Mouse (Mus musculus) kidney, postnatal 0 days (tissue): ENCODE measurements around the gene Haus4. TPM values are rescaled to one million over a fixed set of nuclear protein-coding genes. Genes with fewer than 3 reads are reported as not detected.

Experiments
- ATAC-seq: fragments of 200-750 bp; cut with Nextera tagmentation; replicated peaks from 2 replicates; pipeline ENCODE4 v1.8.0; 2017; ENCODE audit warnings: low read depth, moderate number of reproducible peaks, moderate TSS enrichment, moderate library complexity; ENCODE audit not compliant: low FRiP score
- DNase-seq: peaks from one replicate; pipeline ENCODE4 v3.0.0-alpha.2; 2016; ENCODE audit warnings: low spot score
- H3K27ac ChIP-seq: fragments of 300-500 bp; sonication (generic); 2 replicates; pipeline ENCODE4 v1.5.1; 2014; ENCODE audit warnings: mild to moderate bottlenecking
- H3K27me3 ChIP-seq: fragments of 300-500 bp; sonication (generic); 2 replicates; pipeline ENCODE4 v1.6.1; 2014; ENCODE audit warnings: low read length, mixed read lengths; ENCODE audit not compliant: insufficient read depth
- H3K36me3 ChIP-seq: fragments of 300-500 bp; sonication (generic); 2 replicates; pipeline ENCODE4 v1.6.1; 2014; ENCODE audit warnings: low read length, mixed read lengths; ENCODE audit not compliant: insufficient read depth
- H3K4me1 ChIP-seq: fragments of 300-500 bp; sonication (generic); replicated peaks from 2 replicates; pipeline ENCODE4 v1.6.1; 2014; ENCODE audit warnings: antibody characterized with exemption, low read length, mixed read lengths; ENCODE audit not compliant: insufficient read depth
- H3K4me2 ChIP-seq: fragments of 300-500 bp; sonication (generic); 2 replicates; pipeline ENCODE4 v1.6.1; 2014; ENCODE audit warnings: mild to moderate bottlenecking, low read length, moderate library complexity, mixed read lengths
- H3K4me3 ChIP-seq: fragments of 300-500 bp; sonication (generic); replicated peaks from 2 replicates; pipeline ENCODE4 v1.5.1; 2014; ENCODE audit warnings: low read depth, low read length
- H3K9ac ChIP-seq: fragments of 300-500 bp; sonication (generic); 2 replicates; pipeline ENCODE4 v1.6.1; 2014; ENCODE audit warnings: low read depth, low read length
- H3K9me3 ChIP-seq: fragments of 300-500 bp; sonication (generic); replicated peaks from 2 replicates; pipeline ENCODE4 v1.6.1; 2016; ENCODE audit warnings: low read length, inconsistent platforms, mixed read lengths
- CTCF ChIP-seq: IDR thresholded peaks from 2 replicates; pipeline ENCODE4 v1.5.1; 2016; ENCODE audit warnings: antibody characterized with exemption, low read depth, mild to moderate bottlenecking, moderate library complexity
- WGBS: fragments of 180-500 bp; shearing (Covaris S2); extraction: QIAGEN DNeasy Blood & Tissue Kit; methylation state at CpG from one replicate; pipeline ENCODE4 v1.1.7; 2014; 5-methylcytosine and 5-hydroxymethylcytosine counted together
- polyA plus RNA-seq: library from polyadenylated mRNA; unstranded; fragments of >200 nt; fragmentation: Nextera tagmentation; extraction: Ambion mirVana; gene quantifications from 2 replicates; pipeline ENCODE4 v1.2.1, GENCODE M21; 2015

Gene Haus4
- polyA plus RNA-seq, 1 experiment from 2014 or later: 41.6 TPM

DNA sequence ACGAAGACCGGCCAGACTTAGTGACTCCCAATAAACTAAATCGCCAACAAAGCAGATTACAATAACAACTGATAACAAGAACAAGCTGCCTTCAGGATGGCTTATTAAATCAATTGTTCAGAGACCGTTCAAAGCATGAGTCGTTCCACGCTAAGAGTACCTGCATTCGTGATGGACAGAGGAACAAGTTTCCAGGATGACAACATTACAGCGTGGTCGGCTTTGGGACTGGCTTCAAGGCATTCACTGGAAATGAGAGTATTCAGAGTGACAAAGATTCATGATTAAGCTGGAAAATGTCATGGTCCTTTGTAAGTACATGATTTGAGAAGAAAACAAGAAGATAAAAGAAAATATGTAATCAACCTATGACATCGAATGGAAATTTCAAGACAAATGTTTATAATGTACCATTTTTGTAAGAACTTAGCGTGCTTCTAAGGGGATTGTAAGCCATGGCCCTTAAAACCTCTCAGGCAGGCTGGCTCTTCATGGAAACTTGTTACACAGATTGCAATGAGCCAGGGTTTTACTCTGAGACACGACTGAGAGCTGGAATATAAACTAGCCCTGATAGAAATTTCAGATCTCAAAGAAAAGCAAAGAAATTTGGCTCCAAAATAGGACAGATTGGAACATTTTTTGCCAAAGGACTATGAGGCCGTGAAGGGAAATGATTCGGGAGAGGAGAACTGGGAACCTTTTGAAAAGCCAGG is 6.3 kb upstream of the Haus4 start:
- H3K27ac ChIP-seq: no peak overlapping the region
- DNase-seq (no peak), ATAC-seq (no peak)
- no peaks in the 10 kb centered on the region for H3K4me1 ChIP-seq
- H3K9me3 ChIP-seq: no peaks in the 10 kb centered on the region
- no peak overlapping the region for H3K4me2 ChIP-seq
- TF ChIP-seq CTCF: no peak
- 81% methylated on average over 14 of the region's 14 CpGs for WGBS
- H3K27me3 ChIP-seq: no peaks in the 10 kb centered on the region
- no peak overlapping the region for H3K9ac ChIP-seq
- no peaks in the 10 kb centered on the region for H3K36me3 ChIP-seq
- no peak overlapping the region for H3K4me3 ChIP-seq

GRCm38 (mm10) chr14:54557330-54557729 is 2.9 kb upstream of the Haus4 start:
- Histone ChIP-seq H3K9me3 (no peaks in the 10 kb centered on the region), H3K9ac (no peak overlapping the region), H3K4me3 (no peak overlapping the region), H3K27ac (no peak overlapping the region), H3K4me2 (no peak overlapping the region), H3K4me1 (no peaks in the 10 kb centered on the region), H3K36me3 (no peaks in the 10 kb centered on the region), H3K27me3 (no peaks in the 10 kb centered on the region)
- no peak for TF ChIP-seq CTCF
- no peak for ATAC-seq
- WGBS: 82% methylated on average over 8 of the region's 8 CpGs
- no peak for DNase-seq

GRCm38 (mm10) chr14:54553454-54553974 is 902 bp downstream of the Haus4 start:
- Histone ChIP-seq H3K36me3 (peaks cover 12% of the 10 kb centered on the region; the same call in 1 of the 2 replicates), H3K27ac (peak overlapping the region; percentile 85), H3K4me2 (peak overlapping the region; percentile 93), H3K4me1 (no peaks in the 10 kb centered on the region), H3K4me3 (peak overlapping the region; percentile 45), H3K9me3 (no peaks in the 10 kb centered on the region), H3K27me3 (no peaks in the 10 kb centered on the region), H3K9ac (peak overlapping the region; percentile 69)
- no peak for TF ChIP-seq CTCF
- ATAC-seq (no peak), DNase-seq (peak; percentile 63)
- WGBS: under 1% methylated on average over 21 of the region's 21 CpGs

DNA sequence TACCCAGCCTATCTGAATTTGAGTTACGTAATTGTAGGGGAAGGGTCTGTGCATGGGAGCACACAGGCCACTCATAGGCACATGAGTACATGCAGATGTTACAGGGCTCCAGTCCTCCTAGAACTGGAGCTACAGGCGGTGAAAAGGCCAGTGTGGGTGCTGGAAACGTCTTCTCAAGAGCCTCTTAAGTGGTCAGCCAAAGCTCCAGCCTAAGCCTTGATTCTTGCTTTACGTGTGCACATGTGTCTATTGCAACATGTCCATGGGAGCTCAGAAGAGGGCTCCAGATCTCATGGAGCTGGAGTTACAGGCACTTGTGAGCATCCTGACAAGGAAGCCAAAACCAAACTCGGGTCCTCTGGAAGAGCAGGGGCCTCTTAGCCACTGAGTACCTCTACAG is 9.7 kb downstream of the Haus4 start:
- ATAC-seq (no peak), DNase-seq (no peak)
- Histone ChIP-seq H3K27ac (no peak overlapping the region), H3K4me2 (no peak overlapping the region), H3K4me1 (no peaks in the 10 kb centered on the region), H3K4me3 (no peak overlapping the region), H3K36me3 (peaks cover 34% of the 10 kb centered on the region), H3K9me3 (no peaks in the 10 kb centered on the region), H3K27me3 (no peaks in the 10 kb centered on the region), H3K9ac (no peak overlapping the region)
- TF ChIP-seq CTCF: no peak
- WGBS: 96% methylated on average over 5 of the region's 5 CpGs

DNA sequence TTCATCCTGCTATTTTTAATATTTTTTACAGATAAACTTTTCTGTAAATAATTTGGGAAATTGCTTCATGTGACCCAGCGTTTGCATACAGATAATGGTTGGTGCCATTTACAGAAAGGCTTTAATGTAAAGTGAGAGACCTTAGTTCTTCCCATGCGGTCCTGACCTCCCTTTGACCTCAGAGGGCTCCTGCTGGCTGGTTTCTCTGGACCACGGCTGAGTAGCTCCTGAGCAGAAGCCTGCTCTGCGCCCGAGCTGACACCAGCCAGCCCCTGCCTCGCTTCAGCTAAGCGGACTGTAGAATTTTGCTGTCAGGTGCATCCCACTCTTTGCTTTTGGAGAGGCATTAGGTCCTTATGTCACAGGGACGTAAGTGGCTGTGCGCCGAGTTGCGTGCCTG is 13.6 kb downstream of the Haus4 start:
- 55% methylated on average over 11 of the region's 11 CpGs for WGBS
- no peak overlapping the region for H3K4me3 ChIP-seq
- peaks cover 15% of the 10 kb centered on the region for H3K36me3 ChIP-seq
- no peak for TF ChIP-seq CTCF
- DNase-seq (peak; percentile 15), ATAC-seq (peak; percentile 68)
- no peaks in the 10 kb centered on the region for H3K9me3 ChIP-seq
- no peaks in the 10 kb centered on the region for H3K4me1 ChIP-seq
- no peak overlapping the region for H3K4me2 ChIP-seq
- no peaks in the 10 kb centered on the region for H3K27me3 ChIP-seq
- no peak overlapping the region for H3K9ac ChIP-seq
- no peak overlapping the region for H3K27ac ChIP-seq

DNA sequence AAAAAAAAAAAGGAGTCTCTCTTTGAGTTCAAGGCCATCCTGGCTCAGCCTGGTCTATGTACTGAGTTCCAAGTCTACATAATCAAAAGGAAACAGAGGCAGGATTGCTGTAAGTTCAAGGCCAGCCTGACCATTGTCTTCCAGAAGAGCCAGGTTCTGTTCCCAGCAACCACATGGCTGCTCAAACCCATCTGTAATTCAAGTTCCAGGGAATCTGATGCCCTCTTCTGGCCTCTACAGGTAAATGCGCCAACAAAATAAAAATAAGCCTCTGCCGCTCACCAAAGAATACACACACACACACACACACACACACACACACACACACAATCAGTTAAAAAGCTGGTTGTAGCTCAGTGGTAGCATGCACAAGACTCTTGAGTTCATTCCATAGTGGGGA is 15.8 kb downstream of the Haus4 start:
- 93% methylated on average over 2 of the region's 2 CpGs for WGBS

More for the DNA sequence above, 15.8 kb downstream of the Haus4 start:
- ATAC-seq (no peak), DNase-seq (no peak)
- H3K36me3 ChIP-seq: peaks cover 8% of the 10 kb centered on the region
- H3K9me3 ChIP-seq: no peaks in the 10 kb centered on the region
- no peaks in the 10 kb centered on the region for H3K4me1 ChIP-seq
- peak; percentile 24; the same call in 1 of the 2 replicates for TF ChIP-seq CTCF
- H3K4me2 ChIP-seq: no peak overlapping the region
- no peak overlapping the region for H3K4me3 ChIP-seq
- H3K27me3 ChIP-seq: no peaks in the 10 kb centered on the region
- H3K9ac ChIP-seq: no peak overlapping the region
- H3K27ac ChIP-seq: no peak overlapping the region
